Mouse (Mus musculus): ENCODE data around the gene P2ry6. TPM values are rescaled to one million over a fixed set of nuclear protein-coding genes. Genes with fewer than 3 reads are reported as not detected.

Gene P2ry6
- polyA plus RNA-seq, 1 experiment from 2014 or later = 3.8 TPM

GRCm38 (mm10) chr7:100897828-100898227, 76.6 kb downstream of the P2ry6 start:
- Histone ChIP-seq H3K27ac (no peak overlapping the region), H3K36me3 (no peaks in the 10 kb centered on the region), H3K4me1 (replicated peaks) (peaks cover 27% of the 10 kb centered on the region), H3K4me2 (no peak overlapping the region), H3K27me3 (no peaks in the 10 kb centered on the region), H3K9me3 (replicated peaks) (no peaks in the 10 kb centered on the region), H3K9ac (no peak overlapping the region), H3K4me3 (no peak overlapping the region)
- no peak for ATAC-seq (replicated peaks; ENCODE audit: insufficient number of reproducible peaks, insufficient read depth, low FRiP score, low read depth)
- WGBS = 72% methylated on average over 5 of the region's 5 CpGs

DNA sequence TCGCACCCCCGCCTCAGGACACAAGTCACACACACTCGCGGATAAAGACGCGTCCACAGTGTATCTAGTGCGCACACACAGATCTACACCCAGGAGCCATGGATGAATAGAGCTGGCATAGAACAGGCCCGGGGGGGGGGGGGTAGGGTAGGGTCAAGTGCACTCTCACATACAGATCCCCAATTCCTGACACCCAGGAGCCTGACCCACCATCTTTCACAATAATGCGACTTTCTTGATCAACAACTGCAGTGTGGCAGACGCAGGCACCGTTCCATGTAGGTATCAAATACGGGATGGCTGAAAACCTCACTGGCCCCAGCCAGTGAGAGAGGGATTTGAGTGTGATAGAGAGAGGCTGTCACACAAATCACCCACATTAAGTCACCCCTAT, 79.6 kb downstream of the P2ry6 start:
- Histone ChIP-seq H3K27me3 (no peaks in the 10 kb centered on the region), H3K4me3 (peak overlapping the region; percentile 56), H3K36me3 (0 out of 2 replicates have a peak, but pooled peaks cover 5% of the 10 kb centered on the region), H3K9ac (peak overlapping the region; percentile 65), H3K4me1 (replicated peaks) (peaks cover 30% of the 10 kb centered on the region), H3K4me2 (peak overlapping the region; percentile 84), H3K27ac (no peak overlapping the region), H3K9me3 (replicated peaks) (no peaks in the 10 kb centered on the region)
- WGBS = 9% methylated on average over 12 of the region's 12 CpGs
- ATAC-seq (replicated peaks; ENCODE audit: insufficient number of reproducible peaks, insufficient read depth, low FRiP score, low read depth) = no peak

- Histone ChIP-seq H3K9me3 (replicated peaks) (no peaks in the 10 kb centered on the region), H3K4me2 (peak overlapping the region; percentile 84), H3K4me3 (peak overlapping the region; percentile 56), H3K4me1 (replicated peaks) (peaks cover 30% of the 10 kb centered on the region), H3K36me3 (0 out of 2 replicates have a peak, but pooled peaks cover 11% of the 10 kb centered on the region), H3K9ac (peak overlapping the region; percentile 65), H3K27ac (no peak overlapping the region), H3K27me3 (no peaks in the 10 kb centered on the region)
- peak; percentile 34; the same call in 1 of the 2 replicates for ATAC-seq (replicated peaks; ENCODE audit: insufficient number of reproducible peaks, insufficient read depth, low FRiP score, low read depth)
- 5% methylated on average over 48 of the region's 53 CpGs for WGBS
These were observed 80.2 kb downstream of the P2ry6 start for GRCm38 (mm10) chr7:100894057-100894832.

DNA sequence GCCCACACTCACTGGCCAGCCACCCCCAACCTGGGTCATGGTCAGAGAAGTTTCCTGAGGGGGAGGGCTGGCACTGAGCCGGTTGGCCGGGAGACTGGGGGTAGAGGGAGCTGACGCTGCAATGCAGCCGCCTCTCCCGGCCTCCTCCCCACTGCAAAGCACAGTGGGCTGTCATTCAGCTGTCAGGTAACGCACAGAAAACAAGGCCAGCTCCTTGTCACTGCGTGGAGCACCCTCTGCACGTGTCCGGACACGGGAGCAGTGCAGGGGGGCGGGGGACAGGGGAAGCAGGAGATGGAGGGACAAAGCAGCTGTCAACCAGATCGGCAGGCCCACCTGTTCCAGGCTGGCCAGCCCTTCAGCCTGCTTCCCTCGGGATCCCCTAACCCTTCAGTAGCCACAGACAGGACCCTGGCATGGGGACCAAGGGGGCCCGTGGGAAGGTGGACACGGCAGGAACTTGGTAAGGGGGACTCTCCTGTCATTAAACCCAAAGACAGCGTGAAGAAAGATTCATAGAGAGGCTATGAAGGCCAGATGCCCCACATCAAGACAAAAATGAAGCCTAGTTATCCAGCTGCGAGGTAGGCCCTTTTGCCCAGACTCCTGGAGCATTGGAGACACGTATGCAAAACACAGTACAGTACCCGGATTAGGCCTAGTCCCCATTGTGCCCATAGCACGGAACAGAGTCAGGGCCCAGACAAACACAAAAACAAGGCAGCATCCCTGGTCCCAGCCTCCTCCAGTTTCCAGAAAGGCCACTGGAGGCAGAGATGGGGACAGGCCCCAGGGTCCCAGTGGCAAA, 81.0 kb downstream of the P2ry6 start:
- Histone ChIP-seq H3K36me3 (peaks cover 18% of the 10 kb centered on the region; the same call in 1 of the 2 replicates), H3K9me3 (replicated peaks) (no peaks in the 10 kb centered on the region), H3K9ac (peak overlapping the region; percentile 12; the same call in 1 of the 2 replicates), H3K27ac (peak overlapping the region; percentile 23), H3K4me3 (0 out of 2 replicates have a peak overlapping the region, but pooled peaks have one; percentile 56), H3K4me2 (peak overlapping the region; percentile 84), H3K4me1 (replicated peaks) (peaks cover 30% of the 10 kb centered on the region), H3K27me3 (no peaks in the 10 kb centered on the region)
- peak; percentile 48 for ATAC-seq (replicated peaks; ENCODE audit: insufficient number of reproducible peaks, insufficient read depth, low FRiP score, low read depth)
- whole genome bisulfite sequencing = 40% methylated on average over 20 of the region's 20 CpGs

Other genes starting within 250 kb of the P2ry6 start
- gene Relt, start 111.2 kb downstream of the P2ry6 start, polyA plus RNA-seq (2015; fragmentation: Nextera tagmentation; extraction: Ambion mirVana) = 2.5 and 4.9 TPM in 2 replicates
- 4.1 and 6.6 TPM in 2 replicates for gene Arhgef17, start 42.5 kb downstream of the P2ry6 start, polyA plus RNA-seq (2015; fragmentation: Nextera tagmentation; extraction: Ambion mirVana)
- gene P2ry2, start 38.2 kb upstream of the P2ry6 start, polyA plus RNA-seq (2015; fragmentation: Nextera tagmentation; extraction: Ambion mirVana) = 2.2 and 3.5 TPM in 2 replicates
- gene Fchsd2, start 118.2 kb upstream of the P2ry6 start, polyA plus RNA-seq (2015; fragmentation: Nextera tagmentation; extraction: Ambion mirVana) = 14.8 and 15.8 TPM in 2 replicates